Mouse (Mus musculus) ES-E14 (cell line): ENCODE data around the gene Fam169b.

ENCODE experiments used
- HCFC1 ChIP-seq: IDR thresholded peaks from 2 replicates; pipeline ENCODE4 v1.6.1; 2012; ENCODE audit warnings: low read length, inconsistent platforms, borderline replicate concordance; ENCODE audit not compliant: insufficient read depth
- ZC3H11A ChIP-seq: IDR thresholded peaks from 2 replicates; pipeline ENCODE4 v1.6.1; 2012; ENCODE audit warnings: low read depth, mild to moderate bottlenecking, inconsistent platforms, low read length, borderline replicate concordance
- ZNF384 ChIP-seq: IDR thresholded peaks from 2 replicates; pipeline ENCODE4 v1.6.1; 2012; ENCODE audit warnings: low read depth, low read length, inconsistent platforms

DNA sequence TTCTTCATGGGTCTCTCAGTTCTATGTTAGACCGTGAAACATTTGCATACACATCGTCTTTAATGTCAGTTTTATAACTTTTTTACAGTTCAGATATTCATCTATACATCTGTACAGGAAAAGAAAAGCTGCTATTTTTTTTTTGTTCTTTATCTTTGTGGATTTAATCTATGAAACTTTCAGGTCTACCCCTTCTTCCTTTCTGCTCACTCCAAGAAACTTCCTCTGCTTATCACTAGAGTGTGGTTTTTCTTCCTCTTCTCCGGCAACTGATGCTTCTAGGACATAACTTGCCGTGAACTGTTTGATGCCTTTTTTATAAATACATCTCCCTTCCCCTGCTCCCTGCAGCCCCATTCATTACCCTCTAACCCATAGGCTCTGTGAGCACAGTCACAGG, 46.0 kb upstream of the Fam169b start:
- no peak for TF ChIP-seq ZNF384
- no peak for TF ChIP-seq HCFC1
- TF ChIP-seq ZC3H11A: no peak
